ENCODE assay signal across 25 mouse cellular contexts in the genomic region with DNA sequence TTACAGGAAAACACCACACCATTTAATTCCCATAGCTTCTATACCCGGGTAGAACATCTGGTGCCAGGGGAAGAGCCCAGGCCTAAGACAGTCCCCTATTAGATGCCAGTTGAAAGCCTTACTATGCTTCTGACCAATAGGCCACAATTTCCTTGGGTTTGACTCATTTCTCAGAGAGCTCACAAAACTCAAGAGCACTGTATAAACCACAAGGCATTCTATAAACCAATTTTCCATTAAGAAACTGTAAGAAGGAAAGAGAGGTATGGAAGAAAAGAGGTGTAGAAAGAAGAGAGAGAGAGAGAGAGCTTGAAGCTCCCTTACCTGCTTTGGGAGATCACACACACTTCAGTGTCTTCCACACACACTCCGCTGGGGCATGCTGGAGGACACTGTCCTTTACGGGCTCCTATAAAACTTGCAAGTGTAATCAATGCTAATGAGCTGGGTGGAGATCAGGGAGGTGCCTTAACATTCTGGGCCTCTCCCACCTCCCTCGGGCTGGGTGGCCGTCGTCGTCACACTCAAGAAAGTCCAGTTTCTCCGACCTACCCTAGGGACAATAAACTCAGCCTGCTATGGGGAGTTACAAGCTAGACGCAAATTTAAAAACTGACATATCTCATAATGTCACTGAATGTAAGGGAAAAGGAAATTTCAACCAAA. TPM values are rescaled to one million over a fixed set of nuclear protein-coding genes. Genes with fewer than 3 reads are reported as not detected.
DNase-seq lines count a peak whose midpoint lies in the region; ATAC-seq lines count a peak whose summit lies in the region.
"Had no signal": no experiment of that assay in that cellular context is flagged by ENCODE, and none has a peak within 500 bp of the region (broad histone marks: within the 10 kb centered on the region; RNA-seq: fewer than 3 reads in every experiment).

No protein-coding gene starts in this region.

- intact Hi-C loops in heart, postnatal 10 days (cut with DNase I) = no loop called here

- DNase-seq in heart, adult 11 months = peak; percentile 79
- DNase-seq in heart, postnatal 10 days = no peak
- DNase-seq in ZHBTc4 (ENCODE audit: low read depth, low spot score) = peak; percentile 60
- DNase-seq in retina, embryonic 14.5 days (ENCODE audit: low spot score) = no peak
- no peak for DNase-seq in cerebellum, adult 18-20 months
- DNase-seq in urinary bladder, postnatal 36 days (ENCODE audit: low spot score in 2 of 2) = no peak
- no peak for DNase-seq in adrenal gland, postnatal 10 days
- DNase-seq: adrenal gland, adult 2 months; adrenal gland, postnatal 25 days; cerebellum, adult 11-12 months; cerebellum, adult 9-10 months; cerebellum, postnatal 14 days; gastrocnemius, postnatal 10 days; gastrocnemius, postnatal 36 days; heart, postnatal 36 days had no signal

- no peaks in the 10 kb centered on the region for H3K9me3 ChIP-seq in intestine, embryonic 16.5 days (ENCODE audit: control insufficient read depth, low read length)
- H3K9me3 ChIP-seq: forebrain, embryonic 10.5 days; forebrain, embryonic 13.5 days; G1E had no signal

- no peak overlapping the region for H3K4me2 ChIP-seq in intestine, embryonic 16.5 days (ENCODE audit: low read depth, low read length)
- H3K4me2 ChIP-seq: forebrain, embryonic 13.5 days; heart, embryonic 11.5 days; hindbrain, embryonic 14.5 days had no signal

- H3K4me3 ChIP-seq in intestine, embryonic 16.5 days (ENCODE audit: low read length) = no peak overlapping the region
- H3K4me3 ChIP-seq: forebrain, embryonic 10.5 days; forebrain, embryonic 13.5 days had no signal

- 60% methylated on average over 9 of the region's 9 CpGs for WGBS in intestine, embryonic 16.5 days

- ATAC-seq in intestine, embryonic 16.5 days = peak; percentile 92
- ATAC-seq: forebrain, embryonic 13.5 days; forebrain, embryonic 16.5 days; hindbrain, postnatal 0 days; inflammation-experienced regulatory T-cells, adult 6 months; Patski had no signal

- no peaks in the 10 kb centered on the region for H3K27me3 ChIP-seq in intestine, embryonic 16.5 days (replicated peaks; ENCODE audit: control insufficient read depth, insufficient read depth, low read length)
- H3K27me3 ChIP-seq: forebrain, embryonic 13.5 days; Patski had no signal

- no peak overlapping the region for H3K27ac ChIP-seq in intestine, embryonic 16.5 days (ENCODE audit: low read length)
- H3K27ac ChIP-seq: forebrain, embryonic 10.5 days; forebrain, embryonic 13.5 days; hindbrain, embryonic 14.5 days; hindbrain, postnatal 0 days had no signal

- H3K36me3 ChIP-seq in intestine, embryonic 16.5 days (ENCODE audit: control insufficient read depth, insufficient read depth, low read length) = no peaks in the 10 kb centered on the region

- no peaks in the 10 kb centered on the region for H3K4me1 ChIP-seq in intestine, embryonic 16.5 days (ENCODE audit: control insufficient read depth, insufficient read depth, low read length)
- H3K4me1 ChIP-seq: forebrain, embryonic 10.5 days; forebrain, embryonic 13.5 days had no signal

- H3K9ac ChIP-seq in intestine, embryonic 16.5 days (ENCODE audit: low read depth, low read length) = no peak overlapping the region
- H3K9ac ChIP-seq: forebrain, embryonic 13.5 days; hindbrain, embryonic 14.5 days had no signal

RNA-seq across cellular contexts. Expression of gene Tet2, which starts 38.5 kb away (rescaled TPM):
- 10 to 100 TPM; 41.3 to 44.4 TPM for total RNA-seq in heart, postnatal 10 days (2021)
- polyA plus RNA-seq in intestine, embryonic 16.5 days (2015; fragmentation: Nextera tagmentation; extraction: Ambion mirVana) = 10.3 and 10.7 TPM in 2 replicates
- total RNA-seq in adrenal gland, postnatal 10 days (2021) = 10 to 100 TPM; 34.3 to 50.3 TPM

Comparison
In these comparisons a context has a peak if more than half of its experiments do, and no peak if none do; other contexts are left out.
1. DNase-seq: peak in heart, adult 11 months (single experiment) and ZHBTc4 (single experiment); none in heart, postnatal 10 days (0 of 2), retina, embryonic 14.5 days (single experiment), cerebellum, adult 18-20 months (0 of 2), urinary bladder, postnatal 36 days (0 of 2) and adrenal gland, postnatal 10 days (single experiment).